Mouse (Mus musculus) MEL (cell line): ENCODE measurements around the gene Lamtor4. TPM values are rescaled to one million over a fixed set of nuclear protein-coding genes. Genes with fewer than 3 reads are reported as not detected.
A peak's percentile ranks its signal among the peaks of the same experiment; 100 is the strongest.

Source experiments
- DNase-seq: peaks from one replicate; pipeline ENCODE4 v3.0.0; 2011; ENCODE audit warnings: low read depth, low spot score
- H3K27ac ChIP-seq: 2 replicates; pipeline ENCODE4 v1.5.1; 2012; ENCODE audit warnings: low read depth, mild to moderate bottlenecking, control low read depth, low read length, moderate library complexity; ENCODE audit not compliant: control insufficient read depth
- H3K27me3 ChIP-seq, 2 experiments: fragments of 150-350 bp in 1 of 2; sonication (generic) in 1 of 2; 2 replicates each; pipeline ENCODE4 v1.6.1; 2012; ENCODE audit warnings: low read length in 2 of 2, mild to moderate bottlenecking in 2 of 2, improper control_type of control experiment in 1 of 2, moderate library complexity in 1 of 2; ENCODE audit not compliant: insufficient read depth in 2 of 2, control insufficient read depth in 1 of 2
- H3K36me3 ChIP-seq, 2 experiments: 2 replicates each; pipeline ENCODE4 v1.6.1; 2012 to 2014; ENCODE audit warnings: low read length in 2 of 2, improper control_type of control experiment in 1 of 2, inconsistent platforms in 1 of 2, mild to moderate bottlenecking in 1 of 2; ENCODE audit not compliant: insufficient read depth in 2 of 2, control insufficient read depth in 1 of 2
- H3K4me1 ChIP-seq, 2 experiments: fragments of 150-350 bp in 1 of 2; sonication (generic) in 1 of 2; 2 replicates each; pipeline ENCODE4 v1.6.1; 2012; ENCODE audit warnings: low read length in 2 of 2, improper control_type of control experiment in 1 of 2, mild to moderate bottlenecking in 1 of 2; ENCODE audit not compliant: insufficient read depth in 2 of 2, control insufficient read depth in 1 of 2
- H3K4me3 ChIP-seq, 2 experiments: fragments of 150-350 bp in 1 of 2; sonication (generic) in 1 of 2; 2 replicates each; pipeline ENCODE4 v1.5.1; 2012; ENCODE audit warnings: low read depth in 2 of 2, low read length in 2 of 2, mild to moderate bottlenecking in 2 of 2, moderate library complexity in 2 of 2, control low read depth in 1 of 2, improper control_type of control experiment in 1 of 2; ENCODE audit not compliant: control insufficient read depth in 1 of 2, insufficient read depth in 1 of 2
- H3K79me2 ChIP-seq: 2 replicates; pipeline ENCODE4 v1.6.1; 2012; ENCODE audit warnings: mild to moderate bottlenecking, low read length, moderate library complexity; ENCODE audit not compliant: control insufficient read depth, poor library complexity, insufficient read depth
- H3K9ac ChIP-seq: 2 replicates; pipeline ENCODE4 v1.6.1; 2012; ENCODE audit warnings: low read depth, mild to moderate bottlenecking, control low read depth, low read length, moderate library complexity; ENCODE audit not compliant: control insufficient read depth, poor library complexity, severe bottlenecking
- H3K9me3 ChIP-seq: fragments of 150-350 bp; sonication (generic); replicated peaks from 2 replicates; pipeline ENCODE4 v1.6.1; 2012; ENCODE audit warnings: mild to moderate bottlenecking, low read length, improper control_type of control experiment, moderate library complexity; ENCODE audit not compliant: insufficient read depth
- CHD1 ChIP-seq: IDR thresholded peaks from 2 replicates; pipeline ENCODE4 v1.6.1; 2012; ENCODE audit warnings: low read depth, mild to moderate bottlenecking, inconsistent platforms, low read length, improper control_type of control experiment
- CHD2 ChIP-seq: IDR thresholded peaks from 2 replicates; pipeline ENCODE4 v1.6.1; 2011; ENCODE audit warnings: low read length, improper control_type of control experiment
- E2F4 ChIP-seq: IDR thresholded peaks from 2 replicates; pipeline ENCODE4 v1.6.1; 2011; ENCODE audit warnings: low read depth, low read length, improper control_type of control experiment, borderline replicate concordance
- EP300 ChIP-seq, 2 experiments: IDR thresholded peaks; 2 replicates each; pipeline ENCODE4 v1.6.1; 2011; ENCODE audit warnings: improper control_type of control experiment in 2 of 2, low read length in 2 of 2, low read depth in 1 of 2, mild to moderate bottlenecking in 1 of 2
- ETS1 ChIP-seq: IDR thresholded peaks from 2 replicates; pipeline ENCODE4 v1.6.1; 2012; ENCODE audit warnings: low read depth, mild to moderate bottlenecking, inconsistent platforms, low read length, improper control_type of control experiment, moderate library complexity
- GABPA ChIP-seq: IDR thresholded peaks from 2 replicates; pipeline ENCODE4 v1.6.1; 2012; ENCODE audit warnings: low read depth, mild to moderate bottlenecking, inconsistent platforms, low read length, improper control_type of control experiment, moderate library complexity
- GATA1 ChIP-seq: IDR thresholded peaks from 2 replicates; pipeline ENCODE4 v1.6.1; 2011; ENCODE audit warnings: low read depth, low read length, improper control_type of control experiment
- HCFC1 ChIP-seq: IDR thresholded peaks from 2 replicates; pipeline ENCODE4 v1.6.1; 2012; ENCODE audit warnings: low read depth, mild to moderate bottlenecking, inconsistent platforms, low read length, improper control_type of control experiment, moderate library complexity
- KAT2A ChIP-seq: conservative IDR thresholded peaks from 2 replicates; pipeline ENCODE4 v1.6.1; 2012; ENCODE audit warnings: low read depth, low read length, improper control_type of control experiment, inconsistent platforms
- MAFK ChIP-seq: IDR thresholded peaks from 2 replicates; pipeline ENCODE4 v1.6.1; 2011; ENCODE audit warnings: low read depth, mild to moderate bottlenecking, low read length, improper control_type of control experiment, borderline replicate concordance
- MAX ChIP-seq: IDR thresholded peaks from 2 replicates; pipeline ENCODE4 v1.6.1; 2011; ENCODE audit warnings: low read length, improper control_type of control experiment
- MAZ ChIP-seq: IDR thresholded peaks from 2 replicates; pipeline ENCODE4 v1.6.1; 2012; ENCODE audit warnings: low read depth, mild to moderate bottlenecking, inconsistent platforms, low read length, improper control_type of control experiment
- MEF2A ChIP-seq: IDR thresholded peaks from 2 replicates; pipeline ENCODE4 v1.6.1; 2014; ENCODE audit warnings: low read depth, mild to moderate bottlenecking, inconsistent platforms, low read length, improper control_type of control experiment; ENCODE audit not compliant: poor library complexity, insufficient replicate concordance, severe bottlenecking; ENCODE audit errors: extremely low read depth
- MXI1 ChIP-seq: IDR thresholded peaks from 2 replicates; pipeline ENCODE4 v1.6.1; 2011; ENCODE audit warnings: mild to moderate bottlenecking, low read depth, low read length, improper control_type of control experiment
- MYB ChIP-seq: IDR thresholded peaks from 2 replicates; pipeline ENCODE4 v1.6.1; 2011; ENCODE audit warnings: mild to moderate bottlenecking, low read depth, low read length, improper control_type of control experiment
- NELFE ChIP-seq: IDR thresholded peaks from 2 replicates; pipeline ENCODE4 v1.6.1; 2011; ENCODE audit warnings: low read depth, low read length, improper control_type of control experiment
- NRF1 ChIP-seq: IDR thresholded peaks from 2 replicates; pipeline ENCODE4 v1.6.1; 2014; ENCODE audit warnings: low read depth, mild to moderate bottlenecking, inconsistent platforms, low read length, improper control_type of control experiment, moderate library complexity; ENCODE audit not compliant: poor library complexity, insufficient read depth, severe bottlenecking
- POLR2AphosphoS2 ChIP-seq: IDR thresholded peaks from 2 replicates; pipeline ENCODE4 v1.6.1; 2011; ENCODE audit warnings: low read length, improper control_type of control experiment
- POLR2AphosphoS5 ChIP-seq: IDR thresholded peaks from 2 replicates; pipeline ENCODE4 v1.6.1; 2012; ENCODE audit warnings: low read depth, borderline replicate concordance, mild to moderate bottlenecking, inconsistent platforms, low read length, moderate library complexity, mixed read lengths
- RAD21 ChIP-seq: IDR thresholded peaks from 2 replicates; pipeline ENCODE4 v1.6.1; 2011; ENCODE audit warnings: mild to moderate bottlenecking, low read depth, low read length, improper control_type of control experiment
- SIN3A ChIP-seq: IDR thresholded peaks from 2 replicates; pipeline ENCODE4 v1.6.1; 2012; ENCODE audit warnings: low read length, improper control_type of control experiment, inconsistent platforms
- SMC3 ChIP-seq: IDR thresholded peaks from 2 replicates; pipeline ENCODE4 v1.6.1; 2011; ENCODE audit warnings: low read depth, low read length, improper control_type of control experiment
- TAL1 ChIP-seq: IDR thresholded peaks from 2 replicates; pipeline ENCODE4 v1.6.1; 2012; ENCODE audit warnings: mild to moderate bottlenecking, inconsistent platforms, low read length, moderate library complexity, mixed read lengths
- TBP ChIP-seq: IDR thresholded peaks from 2 replicates; pipeline ENCODE4 v1.8.0; 2011; ENCODE audit warnings: low read depth, low read length, improper control_type of control experiment
- UBTF ChIP-seq: IDR thresholded peaks from 2 replicates; pipeline ENCODE4 v1.6.1; 2012; ENCODE audit warnings: low read depth, mild to moderate bottlenecking, inconsistent platforms, low read length, improper control_type of control experiment, moderate library complexity, borderline replicate concordance; ENCODE audit not compliant: insufficient read depth
- USF1 ChIP-seq: IDR thresholded peaks from 2 replicates; pipeline ENCODE4 v1.6.1; 2014; ENCODE audit warnings: low read depth, mild to moderate bottlenecking, inconsistent platforms, low read length, improper control_type of control experiment, moderate library complexity
- USF2 ChIP-seq, 2 experiments: IDR thresholded peaks; 2 replicates each; pipeline ENCODE4 v1.6.1; 2011 to 2012; ENCODE audit warnings: improper control_type of control experiment in 2 of 2, low read length in 2 of 2, borderline replicate concordance in 1 of 2, inconsistent platforms in 1 of 2, low read depth in 1 of 2, mild to moderate bottlenecking in 1 of 2; ENCODE audit not compliant: insufficient read depth in 1 of 2
- ZC3H11A ChIP-seq: IDR thresholded peaks from 2 replicates; pipeline ENCODE4 v1.6.1; 2012; ENCODE audit warnings: low read depth, mild to moderate bottlenecking, inconsistent platforms, low read length, improper control_type of control experiment
- ZNF384 ChIP-seq: IDR thresholded peaks from 2 replicates; pipeline ENCODE4 v1.6.1; 2012; ENCODE audit warnings: low read depth, mild to moderate bottlenecking, inconsistent platforms, low read length, improper control_type of control experiment
- polyA plus RNA-seq, 2 experiments: library from polyadenylated mRNA; stranded (reverse) in 1 of 2; unstranded in 1 of 2; fragments of >175 nt in 1 of 2; fragments of >200 nt in 1 of 2; gene quantifications; 2 replicates each; pipeline versions ENCODE4 v1.2.1 to v1.2.4; 2012; ENCODE audit warnings: low replicate concordance in 2 of 2, low read depth in 1 of 2; ENCODE audit not compliant: insufficient read length in 2 of 2, insufficient read depth in 1 of 2, missing spikeins in 1 of 2
- total RNA-seq: library from RNA; depleted of rRNA; stranded (reverse); fragments of 300-350 nt; gene quantifications from 2 replicates; pipeline ENCODE4 v1.2.3, GENCODE M21; 2012

Lamtor4 gene
- total and polyA plus RNA-seq, 3 experiments, result 45.7 to 59.0 TPM; not detected in 1

DNA sequence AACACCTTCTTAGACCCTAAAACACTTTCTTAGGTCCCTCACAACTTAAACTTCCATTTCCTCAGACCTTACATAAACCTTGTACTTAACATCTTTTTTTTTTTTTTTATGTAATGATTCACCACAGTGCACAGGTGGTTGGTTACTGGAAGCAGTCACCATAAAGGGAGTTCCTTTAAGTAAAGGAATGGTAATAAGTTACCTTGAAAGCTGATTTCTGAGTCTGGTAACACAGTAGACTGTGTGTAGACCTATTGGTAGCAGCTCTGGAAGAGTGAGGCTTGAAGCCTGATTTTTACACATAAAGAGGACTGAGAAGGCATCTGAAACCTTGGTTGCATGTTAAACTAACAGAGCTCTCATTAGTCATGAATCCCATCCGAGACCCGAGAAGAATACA lies 35.4 kb upstream of the Lamtor4 start:
- H3K27ac ChIP-seq, result no peak overlapping the region
- no peaks in the 10 kb centered on the region for H3K9me3 ChIP-seq
- no peak for DNase-seq
- H3K9ac ChIP-seq, result no peak overlapping the region
- peaks cover 2% of the 10 kb centered on the region in 2 experiments; a peak in 1 of 4 replicates for H3K27me3 ChIP-seq
- peaks cover 0 to 2% of the 10 kb centered on the region in 2 experiments; a peak in 1 of 4 replicates for H3K36me3 ChIP-seq
- peaks cover 0 to 2% of the 10 kb centered on the region in 2 experiments; a peak in 1 of 4 replicates for H3K4me1 ChIP-seq
- no peaks in the 10 kb centered on the region for H3K79me2 ChIP-seq
- no peak overlapping the region for H3K4me3 ChIP-seq
- TF ChIP-seq GABPA (no peak), EP300 (IDR thresholded peaks at IDR 0.05; ENCODE audit: low read depth in 1 of 2, low read length in 2 of 2) (no peak), SMC3 (no peak), SIN3A (no peak), POLR2AphosphoS2 (no peak), RAD21 (no peak), POLR2AphosphoS5 (no peak), MAZ (no peak), CHD1 (no peak), ZC3H11A (no peak), MEF2A (no peak), TAL1 (no peak), NRF1 (no peak), MAX (no peak), CHD2 (no peak), UBTF (no peak)

DNA sequence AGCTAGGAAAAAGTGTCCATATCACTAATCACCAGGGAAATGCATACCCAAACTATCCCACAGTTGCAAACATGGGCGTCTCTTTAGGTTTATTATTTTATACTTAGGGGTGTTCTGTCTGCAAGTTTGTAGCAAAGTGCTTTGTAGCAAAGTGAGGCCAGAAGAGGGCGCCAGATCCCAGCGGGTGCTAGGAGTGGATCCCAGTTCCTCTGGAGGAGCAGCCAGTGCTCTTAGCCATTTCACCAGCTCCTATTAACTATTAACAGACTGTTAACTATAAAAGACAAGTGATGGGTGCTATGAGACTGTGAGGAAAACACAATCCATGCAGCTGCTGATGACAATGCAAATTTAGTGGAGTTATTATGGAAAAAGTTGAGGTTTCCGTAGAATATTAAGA lies 33.2 kb upstream of the Lamtor4 start:
- H3K9me3 ChIP-seq, result no peaks in the 10 kb centered on the region
- H3K36me3 ChIP-seq, result peaks cover 0 to 5% of the 10 kb centered on the region in 2 experiments; a peak in 1 of 4 replicates
- DNase-seq, result peak; percentile 92
- H3K4me1 ChIP-seq, result peaks cover 0 to 9% of the 10 kb centered on the region in 2 experiments; a peak in 2 of 4 replicates
- no peaks in the 10 kb centered on the region for H3K79me2 ChIP-seq
- no peak overlapping the region for H3K4me3 ChIP-seq
- peaks cover 2% of the 10 kb centered on the region in 2 experiments; a peak in 1 of 4 replicates for H3K27me3 ChIP-seq
- H3K9ac ChIP-seq, result no peak overlapping the region
- H3K27ac ChIP-seq, result no peak overlapping the region
- TF ChIP-seq KAT2A, result no peak
- peak; percentile 29; the same call in 1 of the 2 replicates for TF ChIP-seq MAZ
- no peak for TF ChIP-seq MAX
- TF ChIP-seq ZNF384, result no peak
- TF ChIP-seq E2F4, result no peak
- no peak for TF ChIP-seq MXI1
- peak; percentile 96 for TF ChIP-seq ZC3H11A
- TF ChIP-seq ETS1, result no peak
- TF ChIP-seq NELFE, result no peak; the same call in 1 of the 2 replicates
- TF ChIP-seq UBTF, result no peak
- no peak for TF ChIP-seq USF1
- TF ChIP-seq SMC3, result peak; percentile 97
- TF ChIP-seq CHD2, result no peak
- TF ChIP-seq TBP, result peak; percentile 40; the same call in 1 of the 2 replicates
- no peak for TF ChIP-seq EP300 (IDR thresholded peaks at IDR 0.05; ENCODE audit: low read depth in 1 of 2, low read length in 2 of 2)
- TF ChIP-seq MAFK, result no peak
- 0 out of 2 replicates have a peak, but pooled peaks have one; percentile 26 for TF ChIP-seq HCFC1
- TF ChIP-seq POLR2AphosphoS5, result no peak
- no peak for TF ChIP-seq GATA1
- no peak for TF ChIP-seq MYB
- no peak for TF ChIP-seq USF2 (IDR thresholded peaks at IDR 0.05; ENCODE audit: borderline replicate concordance in 1 of 2, insufficient read depth in 1 of 2, low read depth in 1 of 2, low read length in 2 of 2)
- TF ChIP-seq TAL1, result no peak
